Mouse (Mus musculus) heart, adult 2 months (tissue): ENCODE results near the gene Rgs19.

Source experiments
- CTCF ChIP-seq: fragments of 200-600 bp; IDR thresholded peaks from 2 replicates; pipeline ENCODE4 v1.8.1; 2022; ENCODE audit warnings: antibody characterized with exemption, mild to moderate bottlenecking, moderate library complexity
- EP300 ChIP-seq: fragments of 200-500 bp; IDR thresholded peaks from 2 replicates; pipeline ENCODE4 v1.6.1; 2011; ENCODE audit warnings: low read depth, low read length, control low read depth; ENCODE audit not compliant: insufficient read depth
- POLR2A ChIP-seq: fragments of 200-500 bp; IDR thresholded peaks from 2 replicates; pipeline ENCODE4 v1.6.1; 2011; ENCODE audit warnings: mild to moderate bottlenecking, low read depth, low read length, control low read depth; ENCODE audit not compliant: insufficient read depth

- no peak for TF ChIP-seq EP300
- TF ChIP-seq CTCF, result no peak
- no peak for TF ChIP-seq POLR2A
Measured at GRCm38 (mm10) chr2:181681978-181682377, 11.8 kb downstream of the Rgs19 start.
